Mouse (Mus musculus): ENCODE data around the gene Ada.

- TF ChIP-seq CTCF (IDR thresholded peaks at IDR 0.05; ENCODE audit: extremely low read depth, insufficient read length, insufficient replicate concordance, low read depth, low read length) (no peak), POLR2A (IDR thresholded peaks at IDR 0.05; ENCODE audit: low read depth, low read length) (no peak)
Measured at GRCm38 (mm10) chr2:163685287-163685686, 64.8 kb downstream of the Ada start.
